Mouse (Mus musculus) skeletal muscle tissue, adult 2 months (tissue): ENCODE data around the gene Olfr1457.

Experiments
- DNase-seq: peaks from one replicate; pipeline ENCODE4 v3.0.0-alpha.2; 2012; ENCODE audit warnings: low read depth, low spot score

Gene Olfr1457

GRCm38 (mm10) chr19:13097791-13098190 lies at the start of gene Olfr1457:
Olfr1457 (minus strand) TSS chr19:13097891.
- no peak for DNase-seq

- DNase-seq = no peak
These were observed 9.0 kb upstream of the Olfr1457 start, which contains the start of gene Olfr1458 for GRCm38 (mm10) chr19:13106675-13107074. Olfr1458 (minus strand) TSS chr19:13106775.

- no peak for DNase-seq
These were observed 3.8 kb downstream of the Olfr1457 start for GRCm38 (mm10) chr19:13093908-13094307.

- DNase-seq = no peak
These were observed 37.4 kb downstream of the Olfr1457 start, which contains the start of gene Olfr1454 for GRCm38 (mm10) chr19:13060310-13060709. Olfr1454 (plus strand) TSS chr19:13060610.
